Mouse (Mus musculus) WW6 (cell line): ENCODE measurements around the gene Radil.

Experiments used
- DNase-seq: peaks from one replicate; pipeline ENCODE4 v3.0.0-alpha.2; 2013; ENCODE audit warnings: low read depth, low spot score

Gene Radil

GRCm38 (mm10) chr5:142550706-142551652 is at the start of gene Radil:
Radil (minus strand) TSS chr5:142551098.
- DNase-seq = peak; percentile 96

- DNase-seq = no peak
Measured at GRCm38 (mm10) chr5:142597648-142598390, 46.9 kb upstream of the Radil start.

- DNase-seq = no peak
Measured at GRCm38 (mm10) chr5:142596723-142597122, 45.8 kb upstream of the Radil start.

GRCm38 (mm10) chr5:142595698-142596097 is 44.8 kb upstream of the Radil start:
- no peak for DNase-seq

- DNase-seq = no peak
Measured at GRCm38 (mm10) chr5:142590953-142591616, 40.2 kb upstream of the Radil start.

GRCm38 (mm10) chr5:142583616-142584126 is 32.8 kb upstream of the Radil start:
- no peak for DNase-seq

GRCm38 (mm10) chr5:142581517-142581916 is 30.6 kb upstream of the Radil start:
- DNase-seq = peak; percentile 45

GRCm38 (mm10) chr5:142578192-142578591 is 27.3 kb upstream of the Radil start:
- no peak for DNase-seq

GRCm38 (mm10) chr5:142576832-142577231 is 25.9 kb upstream of the Radil start:
- DNase-seq = no peak

- no peak for DNase-seq
Measured at GRCm38 (mm10) chr5:142574323-142575057, 23.6 kb upstream of the Radil start.

GRCm38 (mm10) chr5:142564606-142565005 is 13.7 kb upstream of the Radil start:
- DNase-seq = no peak

GRCm38 (mm10) chr5:142560261-142560660 is 9.4 kb upstream of the Radil start:
- DNase-seq = no peak

- peak; percentile 48 for DNase-seq
Measured at GRCm38 (mm10) chr5:142557397-142558067, 6.6 kb upstream of the Radil start.

GRCm38 (mm10) chr5:142556721-142557120 is 5.8 kb upstream of the Radil start:
- DNase-seq = no peak

- no peak for DNase-seq
Measured at GRCm38 (mm10) chr5:142555866-142556265, 5.0 kb upstream of the Radil start.

- DNase-seq = no peak
Measured at GRCm38 (mm10) chr5:142549961-142550705, 765 bp downstream of the Radil start.

GRCm38 (mm10) chr5:142549441-142549840 is 1.5 kb downstream of the Radil start:
- DNase-seq = no peak

GRCm38 (mm10) chr5:142547066-142547465 is 3.8 kb downstream of the Radil start:
- DNase-seq = no peak

- DNase-seq = peak; percentile 33
Measured at GRCm38 (mm10) chr5:142546344-142546743, 4.6 kb downstream of the Radil start.
